Mouse (Mus musculus): ENCODE data around the gene Gm20403.
"Not testable (repeated sequence)": the region's sequence is repeated elsewhere in the genome, so short reads cannot be mapped to it uniquely, and the experiment has no call there.

Gm20403 gene

DNA sequence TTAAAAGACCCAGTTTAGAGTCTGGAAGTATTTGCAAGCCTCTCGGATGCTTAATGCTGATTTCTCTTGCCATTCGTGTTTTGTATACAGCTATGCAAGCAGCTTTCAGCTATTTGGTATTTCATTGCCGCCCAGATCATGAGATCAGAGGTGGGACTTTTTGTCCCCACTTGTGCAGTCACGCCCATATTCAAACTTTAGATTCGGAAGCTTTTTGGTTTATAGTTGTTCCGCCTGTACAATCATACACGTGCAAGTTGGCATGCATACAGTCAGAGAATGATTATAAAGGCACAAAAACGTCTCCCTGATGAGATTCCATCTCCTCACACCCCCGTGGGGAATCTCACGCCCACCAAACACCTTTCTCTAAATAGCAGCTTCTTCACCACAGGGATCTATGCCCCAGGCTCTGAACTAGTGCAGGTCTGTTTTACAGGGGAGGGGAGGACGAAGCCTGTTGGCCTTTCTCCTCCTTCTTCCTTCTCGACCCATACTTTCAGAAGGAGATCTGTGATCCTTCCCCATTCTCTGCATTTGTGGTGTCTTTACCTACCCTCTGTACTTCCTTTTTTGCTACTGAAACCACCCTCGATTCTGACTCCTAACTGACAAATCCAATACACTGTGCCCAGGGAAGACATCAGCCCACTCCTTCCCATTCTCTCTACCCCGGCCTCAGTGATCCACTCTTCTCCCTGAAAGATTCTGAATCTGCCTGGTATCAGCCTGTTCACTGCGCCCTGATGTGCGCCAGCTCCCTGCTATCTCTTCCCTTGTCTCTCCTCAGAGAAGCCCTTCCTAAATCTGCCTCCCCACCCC lies 7.1 kb upstream of the Gm20403 start:
- DNase-seq (ENCODE audit: inconsistent age in 2 of 2, low spot score in 1 of 2) = no peak

DNA sequence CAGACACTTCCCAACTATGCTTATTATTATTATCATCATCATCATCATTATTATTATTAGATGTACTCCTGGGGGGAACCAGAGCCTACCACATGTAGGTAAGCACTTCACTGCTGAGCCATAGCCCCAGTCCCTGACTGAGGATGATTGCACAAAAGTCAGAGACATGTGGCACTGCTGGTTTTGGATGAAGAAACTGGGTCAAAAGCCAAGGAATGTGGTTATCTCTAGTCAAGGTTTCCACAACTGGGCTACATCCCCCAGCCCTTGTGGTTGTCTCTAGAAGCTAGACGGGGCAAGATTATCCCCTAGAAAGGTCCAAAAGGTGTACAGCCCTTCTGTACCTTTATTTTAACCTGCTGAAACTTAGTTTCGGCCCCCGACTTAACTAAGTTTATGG lies 6.5 kb upstream of the Gm20403 start:
- peak in 1 of 2 experiments; percentile 67 for DNase-seq (ENCODE audit: inconsistent age in 2 of 2, low spot score in 1 of 2)

DNA sequence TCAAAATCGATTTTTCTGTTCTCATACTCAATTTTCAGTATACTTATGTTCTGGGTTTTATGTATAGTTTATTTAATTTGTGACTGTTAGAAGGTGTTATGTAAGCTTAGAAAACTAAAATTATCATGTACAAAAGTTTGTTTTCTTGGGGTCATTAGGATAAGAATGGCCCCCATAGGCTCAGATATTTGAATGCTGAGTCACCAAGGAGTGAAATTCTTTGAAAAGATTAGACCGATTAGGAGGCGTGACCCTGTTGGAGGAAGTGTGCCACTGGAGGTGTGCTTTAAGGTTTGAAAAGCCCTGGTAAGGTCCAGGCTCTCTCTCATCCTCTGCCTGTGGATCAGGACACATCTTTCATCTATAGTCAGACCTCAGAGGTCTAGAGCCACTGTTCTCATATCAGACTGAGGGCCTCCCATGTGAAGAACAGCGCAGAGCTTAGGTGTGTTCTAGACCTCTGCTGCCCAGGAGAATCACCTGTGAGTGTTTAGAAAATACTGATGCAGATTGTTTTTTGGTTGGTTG lies 2.1 kb upstream of the Gm20403 start:
- DNase-seq (ENCODE audit: inconsistent age in 2 of 2, low spot score in 1 of 2) = no peak

DNA sequence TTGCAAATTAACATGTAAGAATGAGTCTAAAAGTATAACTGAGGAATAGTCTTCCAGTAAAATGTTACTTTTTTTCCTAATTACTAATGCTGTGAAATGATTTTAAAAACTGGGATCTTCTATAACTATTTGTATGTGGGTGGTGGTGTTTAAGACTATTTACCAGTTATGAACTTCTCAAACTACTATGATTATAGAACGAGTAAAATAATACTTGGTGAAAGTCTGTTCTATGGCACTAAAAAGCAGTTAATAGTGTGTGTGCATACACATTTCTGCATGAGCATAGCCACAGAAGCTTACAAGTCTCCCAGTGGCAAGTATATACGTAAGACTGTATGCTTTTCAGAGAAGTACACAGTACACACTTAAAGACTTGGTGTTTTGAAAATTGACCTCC lies 827 bp upstream of the Gm20403 start:
- DNase-seq (ENCODE audit: inconsistent age in 2 of 2, low spot score in 1 of 2) = no peak

DNA sequence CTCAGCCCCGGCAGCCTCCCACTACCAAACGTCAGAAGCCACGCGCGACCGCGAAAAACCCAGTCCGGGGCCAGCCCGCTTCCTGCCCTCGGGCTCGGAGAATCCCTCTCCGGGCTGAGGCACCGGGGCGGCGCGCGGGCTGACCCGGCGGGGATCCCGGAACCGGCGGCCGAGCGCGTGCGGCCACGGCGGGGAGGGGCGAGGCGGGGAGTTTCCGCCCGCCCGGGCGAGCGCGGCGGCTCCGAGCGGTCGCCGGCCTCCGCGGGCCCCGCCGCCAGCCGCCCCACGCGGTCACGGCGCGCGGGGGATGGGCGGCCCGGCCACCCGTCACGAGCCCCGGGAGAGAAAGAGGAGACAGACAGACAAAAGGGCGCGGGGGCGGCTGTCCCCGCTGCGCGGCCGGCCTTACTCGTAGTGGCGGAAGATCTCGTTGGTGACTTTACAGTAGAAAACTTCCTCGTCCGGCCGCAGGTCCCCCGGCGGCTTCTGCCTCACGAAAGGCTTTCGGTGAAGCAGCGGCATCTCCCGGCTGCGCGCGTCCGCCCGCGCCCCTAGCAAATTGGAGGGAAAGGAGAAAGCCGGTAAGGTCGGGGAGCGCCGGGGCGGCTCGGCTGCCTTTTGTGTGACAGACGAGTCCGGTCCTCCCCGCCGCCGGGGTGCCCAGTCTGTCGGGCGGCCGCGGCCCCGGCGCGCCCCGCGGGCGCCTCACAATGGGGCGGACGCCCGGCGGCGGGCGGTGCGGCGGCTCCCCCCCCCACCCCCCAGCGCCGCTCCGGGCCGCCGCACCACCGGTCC lies 875 bp downstream of the Gm20403 start:
- DNase-seq (ENCODE audit: inconsistent age in 2 of 2, low spot score in 1 of 2) = peak; percentile 70 to 92

DNA sequence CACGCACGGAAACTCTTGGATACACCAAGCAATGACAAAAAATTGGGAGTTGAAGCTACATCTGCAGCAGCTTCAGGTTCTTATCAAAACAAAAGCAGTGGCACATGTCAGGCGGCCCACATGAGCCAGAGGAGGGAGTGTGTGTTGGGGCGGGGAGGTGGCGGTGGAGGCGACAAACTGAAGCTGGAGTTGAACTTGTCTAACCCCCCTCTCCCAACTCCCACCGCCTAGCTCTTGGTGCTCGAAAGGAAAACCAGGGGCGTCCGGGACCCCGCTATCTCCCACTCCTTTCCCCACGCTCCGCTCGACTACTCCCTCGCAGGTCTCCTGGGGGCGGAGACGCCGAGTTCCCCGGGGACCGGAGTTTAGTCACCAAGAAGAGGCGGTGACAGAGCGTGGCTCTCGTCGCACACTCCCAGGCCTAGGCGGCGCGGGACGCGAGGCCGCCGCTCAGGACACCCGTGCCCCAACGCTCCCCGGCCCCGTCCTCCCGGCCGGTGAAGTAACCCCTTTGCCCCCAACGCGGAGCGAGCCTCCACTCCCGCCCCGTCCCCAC lies 1.6 kb downstream of the Gm20403 start:
- peak; percentile 85 to 93 for DNase-seq (ENCODE audit: inconsistent age in 2 of 2, low spot score in 1 of 2)

DNA sequence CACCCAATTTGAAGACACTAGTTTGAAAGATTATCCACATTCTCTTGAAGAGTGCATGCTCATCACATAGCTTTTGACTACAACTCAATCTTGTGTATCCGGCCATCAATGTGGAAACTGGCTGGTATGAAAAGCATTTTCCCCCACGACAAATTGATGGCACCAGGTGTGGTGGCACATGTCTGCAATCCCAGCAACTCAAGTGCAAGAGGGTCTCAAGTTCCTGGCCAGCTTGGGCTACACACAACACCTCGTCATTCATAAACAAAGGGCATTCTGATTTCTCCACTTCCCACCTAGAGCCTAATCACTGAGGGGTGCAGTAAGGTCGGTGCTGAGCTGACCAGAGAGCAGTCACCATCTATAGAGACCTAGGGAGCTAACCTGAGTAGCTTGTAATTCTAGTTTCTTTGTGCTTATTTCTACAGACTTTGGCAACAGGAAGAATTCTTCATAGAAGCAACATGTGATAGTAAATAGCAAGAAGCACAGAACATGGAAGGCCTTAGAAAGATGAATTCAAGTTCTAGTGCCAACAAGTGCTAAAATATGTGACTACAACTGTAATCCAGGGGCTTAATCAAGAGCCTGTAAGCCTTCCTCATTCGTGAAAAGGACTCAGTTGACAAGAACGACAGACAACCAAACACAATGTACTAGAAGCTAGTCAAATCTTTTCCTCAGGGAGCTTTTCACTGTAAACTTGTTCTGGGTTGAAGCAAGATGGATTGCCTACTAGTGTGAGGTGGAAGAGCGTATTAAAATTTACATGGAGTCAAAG lies 3.2 kb downstream of the Gm20403 start:
- DNase-seq (ENCODE audit: inconsistent age in 2 of 2, low spot score in 1 of 2) = no peak

DNA sequence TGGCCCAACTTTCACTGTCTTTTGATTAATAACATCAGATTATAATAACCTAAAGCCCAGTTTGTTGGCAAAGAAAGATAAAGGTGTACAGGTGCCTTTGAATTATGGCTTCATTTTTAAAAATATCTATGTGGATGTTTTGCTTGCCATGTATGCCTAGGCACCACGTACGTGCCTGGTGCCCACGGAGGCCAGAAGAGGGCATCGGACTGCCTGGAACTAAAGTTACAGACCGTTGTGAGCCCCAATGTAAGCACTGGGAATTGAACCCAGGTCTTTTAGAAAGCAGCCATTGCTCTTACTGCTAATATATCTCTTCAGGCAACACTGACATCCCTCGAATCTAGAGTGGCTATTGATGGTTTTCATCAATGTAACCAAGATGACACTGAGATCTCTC lies 4.4 kb downstream of the Gm20403 start:
- DNase-seq (ENCODE audit: inconsistent age in 2 of 2, low spot score in 1 of 2) = no peak

DNA sequence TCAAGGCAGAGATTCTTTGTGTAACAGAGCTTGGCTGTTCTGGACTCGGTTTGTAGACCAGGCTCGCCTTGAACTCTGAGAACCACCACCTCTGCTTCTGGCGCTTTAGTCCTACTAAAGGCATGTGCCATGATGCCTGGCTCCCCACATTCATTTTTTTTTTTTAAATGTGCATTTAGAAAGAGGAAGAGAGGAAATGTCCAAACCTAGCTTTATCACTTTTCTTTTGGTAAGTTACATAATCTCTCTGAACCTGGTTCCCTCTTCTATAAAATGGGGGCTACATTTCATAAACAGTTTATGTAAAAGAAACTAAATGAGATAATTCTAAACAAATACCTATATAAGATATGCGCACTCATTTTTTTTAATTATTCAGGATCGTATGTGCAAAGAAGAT lies 5.4 kb downstream of the Gm20403 start:
- DNase-seq (ENCODE audit: inconsistent age in 2 of 2, low spot score in 1 of 2) = no peak

DNA sequence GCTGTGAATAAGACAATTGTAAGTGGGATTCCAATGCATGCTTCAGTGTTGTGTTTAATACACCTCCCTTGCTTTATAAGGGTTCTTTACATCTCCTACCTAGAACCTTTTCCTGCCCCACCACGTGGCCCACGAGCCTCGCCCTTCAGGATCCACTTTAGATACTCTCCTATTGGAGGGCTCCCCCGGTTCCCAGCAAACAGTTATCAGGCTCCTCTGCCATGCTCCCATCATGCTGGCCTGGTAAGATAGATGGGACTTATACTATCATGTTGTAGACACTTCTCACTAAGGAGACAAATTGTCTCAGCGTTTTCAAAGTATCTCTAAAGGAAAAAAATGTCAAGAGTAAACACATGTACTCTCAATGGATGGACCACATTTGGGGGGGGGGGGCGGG lies 5.8 kb downstream of the Gm20403 start:
- no peak for DNase-seq (ENCODE audit: inconsistent age in 2 of 2, low spot score in 1 of 2)

DNA sequence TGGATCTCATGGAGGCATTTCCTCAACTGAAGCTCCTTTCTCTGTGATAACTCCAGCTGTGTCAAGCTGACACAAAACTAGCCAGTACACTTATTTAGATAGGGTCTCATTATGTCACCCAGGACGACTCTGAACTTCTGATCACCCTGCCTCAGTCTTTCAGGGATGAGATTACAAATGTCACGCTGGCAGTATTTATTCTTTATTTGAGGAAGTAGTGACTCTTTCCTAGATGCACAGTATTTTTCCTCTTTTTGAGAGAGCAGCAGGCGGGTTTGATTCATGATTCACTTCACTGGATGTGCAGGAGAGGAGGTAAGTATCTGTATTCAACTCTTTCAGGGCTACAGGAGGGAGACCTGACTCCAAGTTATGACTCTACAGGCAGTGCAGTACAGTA lies 17.3 kb downstream of the Gm20403 start:
- DNase-seq (ENCODE audit: inconsistent age in 2 of 2, low spot score in 1 of 2) = no peak

DNA sequence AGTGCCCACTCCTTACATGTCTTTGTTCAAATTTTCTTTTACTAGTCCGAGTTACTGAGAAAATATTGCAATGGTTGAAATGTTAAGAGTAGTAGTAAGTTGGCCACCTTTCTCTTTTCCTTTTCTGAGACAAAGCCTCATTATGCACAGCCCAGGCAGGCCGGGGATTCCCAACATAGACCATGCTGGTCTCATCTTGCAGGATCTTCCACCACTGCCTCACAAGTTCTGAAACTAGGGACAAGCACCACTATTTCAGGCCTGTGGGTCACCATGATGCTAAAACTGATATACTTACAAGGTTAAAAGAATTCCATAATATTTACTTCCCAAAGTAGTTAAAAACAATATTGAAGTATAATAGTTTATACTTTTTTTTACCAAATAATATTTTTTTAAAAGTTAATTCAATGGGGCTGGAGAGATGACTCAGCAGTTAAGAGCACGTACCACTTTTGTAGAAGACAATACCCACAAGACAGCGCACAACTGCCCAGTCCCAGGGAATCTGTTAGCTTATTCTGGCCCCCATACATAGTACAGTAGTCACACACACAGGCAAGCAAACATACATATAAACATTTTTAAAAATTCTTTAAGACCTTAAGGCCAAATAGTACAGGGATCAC lies 20.7 kb downstream of the Gm20403 start:
- no peak for DNase-seq (ENCODE audit: inconsistent age in 2 of 2, low spot score in 1 of 2)

DNA sequence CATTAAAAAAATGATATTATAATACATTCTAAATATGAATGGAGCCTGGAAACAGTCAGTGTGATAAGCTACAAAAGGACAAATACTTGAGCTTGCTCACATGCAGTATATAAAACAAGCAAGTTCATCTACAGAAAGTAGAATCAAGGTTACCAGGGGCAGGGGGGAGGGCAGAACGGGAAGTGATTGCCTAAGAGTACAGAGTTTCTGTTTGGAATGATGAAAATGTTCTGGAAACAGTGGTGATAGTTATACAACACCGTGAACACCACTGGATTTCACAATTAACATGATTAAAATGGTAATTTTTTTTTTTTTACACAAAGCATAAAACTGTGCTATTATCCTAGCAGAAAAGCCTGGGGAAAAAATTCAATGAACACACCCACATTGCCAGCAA lies 26.8 kb downstream of the Gm20403 start:
- DNase-seq (ENCODE audit: inconsistent age in 2 of 2, low spot score in 1 of 2) = peak in 1 of 2 experiments; percentile 71

DNA sequence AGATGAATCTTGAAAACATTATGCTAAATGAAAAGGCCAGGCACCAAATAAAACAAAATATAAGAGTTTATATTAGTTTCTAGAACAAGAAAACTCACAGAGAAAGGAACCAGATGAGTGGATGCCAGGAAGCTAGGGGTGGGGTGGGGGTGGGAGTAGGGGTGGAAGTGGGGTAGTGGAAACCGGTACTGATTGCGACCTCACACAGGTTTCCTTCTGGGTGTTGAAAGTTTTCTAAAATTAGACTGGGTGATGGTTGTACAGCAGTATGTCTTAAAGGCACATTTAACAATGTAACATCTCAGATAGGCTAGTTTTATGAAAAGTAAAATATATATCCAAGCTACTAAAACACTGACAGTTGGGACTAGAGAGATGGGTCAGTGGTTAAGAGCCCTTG lies 29.4 kb downstream of the Gm20403 start:
- DNase-seq (ENCODE audit: inconsistent age in 2 of 2, low spot score in 1 of 2) = no peak

DNA sequence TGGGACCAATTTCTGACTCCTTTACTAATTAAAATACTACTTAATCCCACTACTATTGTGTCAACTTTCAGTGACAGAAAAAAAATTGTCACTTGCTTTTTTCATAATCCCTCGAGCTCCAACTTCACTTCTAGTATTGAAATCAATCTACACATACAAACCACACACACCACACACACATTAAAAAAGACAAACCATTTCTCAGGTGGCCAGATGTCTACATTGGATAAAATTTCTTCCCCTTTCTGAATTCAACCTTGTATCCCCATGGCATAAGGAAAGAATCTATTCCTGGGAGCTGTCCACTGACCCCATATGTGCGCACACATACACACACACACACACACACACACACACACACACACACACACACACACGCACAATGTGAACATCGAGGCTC lies 29.9 kb downstream of the Gm20403 start:
- DNase-seq (ENCODE audit: inconsistent age in 2 of 2, low spot score in 1 of 2) = no peak

DNA sequence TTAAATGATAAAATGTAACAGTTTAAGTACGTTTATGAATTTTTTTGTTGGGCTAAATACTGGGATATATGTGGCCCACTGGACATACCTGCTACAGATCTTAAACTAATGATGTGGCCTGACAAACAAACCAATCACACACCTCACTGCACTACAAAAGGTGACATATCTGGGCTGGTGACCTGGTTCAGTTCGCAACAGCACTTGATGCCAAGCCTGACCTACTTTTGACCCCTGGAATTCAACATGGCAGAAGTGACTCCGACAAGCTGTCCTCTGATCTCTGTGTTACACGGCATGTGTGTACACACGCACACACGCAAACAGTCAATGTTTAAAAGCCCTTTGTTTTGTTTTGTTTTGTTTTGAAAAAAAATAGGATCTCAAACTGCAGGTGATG lies 40.2 kb downstream of the Gm20403 start:
- no peak for DNase-seq (ENCODE audit: inconsistent age in 2 of 2, low spot score in 1 of 2)

DNA sequence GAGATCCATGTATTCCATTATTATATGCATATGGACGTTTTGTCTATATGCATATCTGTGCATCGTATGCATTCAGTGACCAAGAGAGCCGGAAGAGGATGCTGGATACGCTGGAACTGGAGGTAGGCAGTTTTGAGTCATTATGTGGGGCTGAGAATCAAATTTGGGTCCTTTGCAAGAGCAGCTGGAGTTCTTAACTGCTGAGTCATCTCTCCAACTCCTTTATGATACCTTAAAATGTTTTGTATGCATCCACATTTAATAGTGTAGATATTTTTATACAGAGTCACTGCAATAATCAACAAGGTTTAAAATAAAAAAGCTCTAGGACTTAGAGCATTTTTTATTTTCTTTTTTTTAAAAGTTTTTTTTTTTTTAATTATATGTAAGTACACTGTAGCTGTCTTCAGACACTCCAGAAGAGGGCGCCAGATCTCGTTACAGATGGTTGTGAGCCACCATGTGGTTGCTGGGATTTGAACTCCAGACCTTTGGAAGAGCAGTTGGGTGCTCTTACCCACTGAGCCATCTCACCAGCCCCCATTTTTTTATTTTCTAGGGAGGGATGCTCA lies 43.7 kb downstream of the Gm20403 start:
- DNase-seq (ENCODE audit: inconsistent age in 2 of 2, low spot score in 1 of 2) = not testable (repeated sequence)

DNA sequence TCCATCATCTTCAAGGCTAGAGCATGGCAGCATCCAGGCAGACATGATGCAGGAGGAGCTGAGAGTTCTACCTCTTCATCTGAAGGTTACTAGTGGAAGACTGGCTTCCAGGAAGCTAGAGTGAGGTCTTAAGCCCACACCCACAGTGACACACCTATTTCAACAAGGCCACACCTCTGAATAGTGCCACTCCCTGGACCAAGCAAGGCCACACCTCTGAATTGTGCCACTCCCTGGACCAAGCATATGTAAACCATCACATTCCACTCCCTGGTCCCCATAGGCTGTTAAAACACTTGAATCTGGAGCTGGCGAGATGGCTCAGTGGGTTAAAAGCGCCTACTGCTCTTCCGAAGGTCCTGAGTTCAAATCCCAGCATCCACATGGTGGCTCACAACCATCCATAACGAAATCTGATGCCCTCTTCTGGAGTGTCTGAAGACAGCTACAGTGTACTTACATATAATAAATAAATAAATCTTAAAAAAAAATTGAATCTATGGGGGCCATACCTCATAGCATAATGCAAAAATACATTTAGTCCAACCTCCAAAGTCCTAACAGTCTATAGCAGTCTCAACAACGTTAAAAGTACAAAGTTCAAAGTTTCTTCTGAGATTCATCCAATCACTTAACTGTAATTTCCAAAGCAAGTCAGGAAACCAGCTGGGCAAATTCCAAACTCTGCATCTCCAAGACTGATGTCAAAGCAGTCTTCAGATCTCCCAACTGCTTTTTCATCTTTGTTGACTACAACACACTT lies 48.6 kb downstream of the Gm20403 start:
- DNase-seq (ENCODE audit: inconsistent age in 2 of 2, low spot score in 1 of 2) = not testable (repeated sequence)
